Mouse (Mus musculus) small intestine, adult 2 months (tissue): Measurements from ENCODE around the gene Mipol1.

Experiments
- CTCF ChIP-seq: fragments of 200-500 bp; IDR thresholded peaks from 2 replicates; pipeline ENCODE4 v1.5.1; 2012; ENCODE audit warnings: low read depth, mild to moderate bottlenecking, control low read depth, inconsistent platforms, low read length, moderate library complexity, mixed read lengths; ENCODE audit not compliant: insufficient replicate concordance, insufficient read length; ENCODE audit errors: extremely low read depth
- POLR2A ChIP-seq: fragments of 200-500 bp; IDR thresholded peaks from 2 replicates; pipeline ENCODE4 v1.6.1; 2012; ENCODE audit warnings: low read depth, mild to moderate bottlenecking, control low read depth, inconsistent platforms, low read length, moderate library complexity

DNA sequence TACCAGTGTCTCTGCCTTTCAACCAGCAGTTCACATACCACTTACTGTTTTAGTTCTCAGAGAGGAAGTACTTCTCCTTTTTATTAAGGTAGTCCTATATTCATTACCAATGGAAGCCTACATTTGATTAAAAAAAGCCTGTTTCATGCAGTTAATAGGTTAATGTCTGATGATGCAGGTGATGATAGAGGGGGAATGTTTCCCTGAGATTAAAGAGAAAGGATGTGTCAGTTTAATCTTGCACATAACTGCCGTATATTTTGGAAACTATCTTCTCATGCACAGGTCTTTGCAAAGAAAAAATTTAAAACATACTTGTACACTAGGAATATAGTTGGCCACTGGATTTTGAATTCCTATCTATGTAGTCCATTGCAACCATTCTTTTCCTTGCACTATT is 77.5 kb downstream of the Mipol1 start:
- TF ChIP-seq CTCF (no peak), POLR2A (no peak)
